Mouse (Mus musculus) mesoderm, embryonic 11.5 days (tissue): ENCODE data around the gene Gng12.
A peak's percentile ranks its signal among the peaks of the same experiment; 100 is the strongest.
"Not testable (repeated sequence)": the region's sequence is repeated elsewhere in the genome, so short reads cannot be mapped to it uniquely, and the experiment has no call there.

Experiments used
- DNase-seq: peaks from one replicate; pipeline ENCODE4 v3.0.0-alpha.2; 2012; ENCODE audit warnings: low read depth, low spot score

The Gng12 gene

GRCm38 (mm10) chr6:67027438-67028142, 131.4 kb downstream of the Gng12 start:
- no peak for DNase-seq

GRCm38 (mm10) chr6:67029312-67029950, 133.2 kb downstream of the Gng12 start:
- no peak for DNase-seq

- no peak for DNase-seq
Measured at GRCm38 (mm10) chr6:67029987-67030386, 133.8 kb downstream of the Gng12 start.

- DNase-seq: peak; percentile 34
Measured at GRCm38 (mm10) chr6:67030416-67030815, 134.2 kb downstream of the Gng12 start.

GRCm38 (mm10) chr6:67030846-67031245, 134.6 kb downstream of the Gng12 start:
- DNase-seq: no peak

GRCm38 (mm10) chr6:67032551-67032950, 136.4 kb downstream of the Gng12 start:
- DNase-seq: not testable (repeated sequence)

- not testable (repeated sequence) for DNase-seq
Measured at GRCm38 (mm10) chr6:67032972-67033371, 136.8 kb downstream of the Gng12 start.

- DNase-seq: no peak
Measured at GRCm38 (mm10) chr6:67033604-67034003, 137.4 kb downstream of the Gng12 start.

- no peak for DNase-seq
Measured at GRCm38 (mm10) chr6:67034331-67035130, 138.3 kb downstream of the Gng12 start.

- DNase-seq: peak; percentile 42
Measured at GRCm38 (mm10) chr6:67035388-67036299, 139.4 kb downstream of the Gng12 start.

GRCm38 (mm10) chr6:67036356-67036811, 140.2 kb downstream of the Gng12 start:
- DNase-seq: peak; percentile 92

- DNase-seq: peak; percentile 98
Measured at GRCm38 (mm10) chr6:67036837-67037628, 140.8 kb downstream of the Gng12 start, which contains the start of gene Gadd45a. Gene Gadd45a, minus strand, starts transcription at chr6:67037457.

GRCm38 (mm10) chr6:67038964-67039363, 142.8 kb downstream of the Gng12 start:
- DNase-seq: no peak

GRCm38 (mm10) chr6:67040904-67041410, 144.8 kb downstream of the Gng12 start:
- DNase-seq: no peak

GRCm38 (mm10) chr6:67045424-67045823, 149.2 kb downstream of the Gng12 start:
- DNase-seq: no peak

- no peak for DNase-seq
Measured at GRCm38 (mm10) chr6:67046937-67047336, 150.7 kb downstream of the Gng12 start.

- no peak for DNase-seq
Measured at GRCm38 (mm10) chr6:67048052-67048691, 152.0 kb downstream of the Gng12 start.

GRCm38 (mm10) chr6:67048880-67049694, 152.9 kb downstream of the Gng12 start:
- DNase-seq: peak; percentile 28

- no peak for DNase-seq
Measured at GRCm38 (mm10) chr6:67049695-67050038, 153.5 kb downstream of the Gng12 start.
